8 mouse cellular contexts compared by ENCODE assay signal in the genomic region with DNA sequence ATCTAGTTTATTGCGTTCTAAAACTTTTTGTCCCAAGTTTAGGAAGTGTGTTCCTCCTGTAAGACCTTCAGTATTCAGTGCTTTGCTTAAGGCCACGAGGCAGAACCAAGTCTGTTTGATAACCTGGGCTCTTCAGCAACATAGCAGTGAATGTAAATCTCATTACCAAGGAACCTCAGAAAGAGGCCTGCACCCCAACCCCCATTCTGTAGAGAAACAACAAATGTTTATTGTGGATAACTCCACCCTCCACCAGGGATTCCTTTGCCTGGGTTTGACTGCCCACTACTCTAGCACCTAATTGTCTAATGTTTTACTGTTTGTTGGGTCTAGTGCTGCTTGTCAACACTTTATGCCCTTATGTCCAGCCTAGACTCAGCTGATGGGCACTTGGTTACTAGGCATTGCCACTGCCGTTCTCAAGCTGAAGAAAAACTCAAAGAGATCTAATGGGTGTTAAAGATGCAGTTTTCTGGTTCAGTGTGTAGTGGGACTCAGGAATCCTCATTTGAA. TPM values are rescaled to one million over a fixed set of nuclear protein-coding genes. Genes with fewer than 3 reads are reported as not detected.
DNase-seq lines count a peak whose midpoint lies in the region; ATAC-seq and TF ChIP-seq lines count a peak whose summit lies in the region.

No protein-coding gene starts in this region.

- no peaks in the 10 kb centered on the region for H3K9me3 ChIP-seq in hindbrain, embryonic 15.5 days
- no peaks in the 10 kb centered on the region for H3K9me3 ChIP-seq in midbrain, embryonic 16.5 days (replicated peaks; ENCODE audit: control insufficient read depth, low read length, poor library complexity, severe bottlenecking)

- no peak for TF ChIP-seq CTCF in brain, embryonic 14.5 days (IDR thresholded peaks at IDR 0.05; ENCODE audit: borderline replicate concordance, extremely low read depth, insufficient read depth, insufficient read length)

- peak overlapping the region; percentile 98 for H3K9ac ChIP-seq in hindbrain, embryonic 15.5 days
- peak overlapping the region; percentile 71 for H3K9ac ChIP-seq in midbrain, embryonic 16.5 days (ENCODE audit: low read depth, low read length)

- WGBS in hindbrain, embryonic 15.5 days, result 37% methylated on average over 3 of the region's 3 CpGs
- WGBS in midbrain, embryonic 16.5 days, result 30% methylated on average over 3 of the region's 3 CpGs

- peaks cover 25% of the 10 kb centered on the region for H3K4me1 ChIP-seq in hindbrain, embryonic 15.5 days (replicated peaks)
- peaks cover 26% of the 10 kb centered on the region for H3K4me1 ChIP-seq in midbrain, embryonic 16.5 days (ENCODE audit: control insufficient read depth, insufficient read depth, low read length)

- no peak for ATAC-seq in hindbrain, embryonic 15.5 days (ENCODE audit: low FRiP score, low read depth)
- no peak for ATAC-seq in midbrain, embryonic 16.5 days

- peak; percentile 8 for DNase-seq in kidney, postnatal 14 days
- no peak for DNase-seq in kidney, postnatal 36 days
- peak; percentile 17 for DNase-seq in brain, embryonic 14.5 days (ENCODE audit: low read depth)
- DNase-seq in thymus, postnatal 36 days, result no peak
- DNase-seq in layer of hippocampus, postnatal 25 days (ENCODE audit: extremely low spot score in 1 of 2, low spot score in 1 of 2), result no peak
- no peak for DNase-seq in urinary bladder, postnatal 36 days (ENCODE audit: low spot score in 2 of 2)

- H3K27me3 ChIP-seq in hindbrain, embryonic 15.5 days, result no peaks in the 10 kb centered on the region
- no peaks in the 10 kb centered on the region for H3K27me3 ChIP-seq in midbrain, embryonic 16.5 days (ENCODE audit: control insufficient read depth, insufficient read depth, low read depth, low read length)

- TF ChIP-seq POLR2A in brain, embryonic 14.5 days (IDR thresholded peaks at IDR 0.05; ENCODE audit: borderline replicate concordance, extremely low read depth, insufficient read depth, insufficient read length, poor library complexity, severe bottlenecking), result no peak

- H3K36me3 ChIP-seq in hindbrain, embryonic 15.5 days, result no peaks in the 10 kb centered on the region; the same call in 1 of the 2 replicates
- H3K36me3 ChIP-seq in midbrain, embryonic 16.5 days (ENCODE audit: control insufficient read depth, insufficient read depth, low read length), result peaks cover 4% of the 10 kb centered on the region

- H3K4me3 ChIP-seq in hindbrain, embryonic 15.5 days, result peak overlapping the region; percentile 93
- peak overlapping the region; percentile 92 for H3K4me3 ChIP-seq in midbrain, embryonic 16.5 days (ENCODE audit: low read depth, low read length)

- peak overlapping the region; percentile 67 for H3K4me2 ChIP-seq in hindbrain, embryonic 15.5 days
- H3K4me2 ChIP-seq in midbrain, embryonic 16.5 days (ENCODE audit: low read length), result peak overlapping the region; percentile 90

- peak overlapping the region; percentile 83 for H3K27ac ChIP-seq in hindbrain, embryonic 15.5 days (replicated peaks)
- peak overlapping the region; percentile 85 for H3K27ac ChIP-seq in midbrain, embryonic 16.5 days (ENCODE audit: low read length)

RNA-seq across cellular contexts. Expression of gene Pcbp1, which starts 2.8 kb away (rescaled TPM):
- 240 and 297 TPM in 2 replicates for polyA plus RNA-seq in brain, embryonic 14.5 days (2012; rRNA removed)
- 341 and 351 TPM in 2 replicates for polyA plus RNA-seq in hindbrain, embryonic 15.5 days (2015; fragmentation: Nextera tagmentation; extraction: Ambion mirVana)
- polyA plus RNA-seq in midbrain, embryonic 16.5 days (2015; fragmentation: Nextera tagmentation; extraction: Ambion mirVana), result 190 and 269 TPM in 2 replicates
- total RNA-seq in layer of hippocampus, postnatal 25 days (2021), result 100 to 1,000 TPM; 187 to 192 TPM

Comparison
In these comparisons a context has a peak if more than half of its experiments do, and no peak if none do; other contexts are left out.
1. DNase-seq: peak in kidney, postnatal 14 days (single experiment) and brain, embryonic 14.5 days (single experiment); none in kidney, postnatal 36 days (0 of 2), thymus, postnatal 36 days (0 of 2), layer of hippocampus, postnatal 25 days (0 of 2) and urinary bladder, postnatal 36 days (0 of 2).